Mouse (Mus musculus) heart, embryonic 14.5 days (tissue): ENCODE measurements around the gene Npas3. TPM values are rescaled to one million over a fixed set of nuclear protein-coding genes. Genes with fewer than 3 reads are reported as not detected.

Experiments
- ATAC-seq: fragments of 200-750 bp; cut with Nextera tagmentation; 2 replicates; pipeline ENCODE4 v1.8.0; 2017; ENCODE audit warnings: low read depth, moderate TSS enrichment; ENCODE audit not compliant: insufficient number of reproducible peaks, insufficient read depth, low FRiP score
- H3K27ac ChIP-seq, 2 experiments: fragments of 200-500 bp in 1 of 2; fragments of 300-500 bp in 1 of 2; sonication (generic) in 1 of 2; replicated peaks in 1 of 2; 2 replicates each; pipeline ENCODE4 v1.5.1; 2012 to 2014; ENCODE audit warnings: low read depth in 2 of 2, low read length in 2 of 2, control low read depth in 1 of 2, mild to moderate bottlenecking in 1 of 2, mixed read lengths in 1 of 2; ENCODE audit not compliant: control insufficient read depth in 1 of 2, insufficient read depth in 1 of 2
- H3K27me3 ChIP-seq: fragments of 300-500 bp; sonication (generic); 2 replicates; pipeline ENCODE4 v1.6.1; 2014; ENCODE audit warnings: mild to moderate bottlenecking, low read length, control low read depth; ENCODE audit not compliant: control insufficient read depth, insufficient read depth
- H3K36me3 ChIP-seq: fragments of 300-500 bp; sonication (generic); 2 replicates; pipeline ENCODE4 v1.6.1; 2014; ENCODE audit warnings: mild to moderate bottlenecking, control low read depth, low read length, mixed read lengths; ENCODE audit not compliant: control insufficient read depth, insufficient read depth
- H3K4me1 ChIP-seq, 2 experiments: fragments of 200-500 bp in 1 of 2; fragments of 300-500 bp in 1 of 2; sonication (generic) in 1 of 2; 2 replicates each; pipeline ENCODE4 v1.6.1; 2012 to 2014; ENCODE audit warnings: low read length in 2 of 2, control low read depth in 1 of 2, mixed read lengths in 1 of 2; ENCODE audit not compliant: control insufficient read depth in 2 of 2, insufficient read depth in 2 of 2
- H3K4me2 ChIP-seq: fragments of 300-500 bp; sonication (generic); 2 replicates; pipeline ENCODE4 v1.6.1; 2014; ENCODE audit warnings: mild to moderate bottlenecking, low read length
- H3K4me3 ChIP-seq, 2 experiments: fragments of 200-500 bp in 1 of 2; fragments of 300-500 bp in 1 of 2; sonication (generic) in 1 of 2; 2 replicates each; pipeline ENCODE4 v1.5.1; 2012 to 2014; ENCODE audit warnings: low read length in 2 of 2, mild to moderate bottlenecking in 2 of 2, control low read depth in 1 of 2, low read depth in 1 of 2, moderate library complexity in 1 of 2; ENCODE audit not compliant: control insufficient read depth in 1 of 2, insufficient read depth in 1 of 2
- H3K9ac ChIP-seq: fragments of 300-500 bp; sonication (generic); 2 replicates; pipeline ENCODE4 v1.6.1; 2014; ENCODE audit warnings: mild to moderate bottlenecking, low read length
- H3K9me3 ChIP-seq: fragments of 300-500 bp; sonication (generic); 2 replicates; pipeline ENCODE4 v1.6.1; 2016; ENCODE audit warnings: low read length, control low read depth; ENCODE audit not compliant: control insufficient read depth
- WGBS: fragments of 180-500 bp; shearing (Covaris S2); extraction: QIAGEN DNeasy Blood & Tissue Kit; methylation state at CpG from one replicate; pipeline ENCODE4 v1.1.7; 2014; 5-methylcytosine and 5-hydroxymethylcytosine counted together
- polyA plus RNA-seq: library from polyadenylated mRNA; unstranded; fragments of >200 nt; fragmentation: Nextera tagmentation; extraction: Ambion mirVana; gene quantifications from 2 replicates; pipeline ENCODE4 v1.2.1, GENCODE M21; 2014

Npas3 gene
- polyA plus RNA-seq, 1 experiment from 2014 or later, result 1.3 TPM

DNA sequence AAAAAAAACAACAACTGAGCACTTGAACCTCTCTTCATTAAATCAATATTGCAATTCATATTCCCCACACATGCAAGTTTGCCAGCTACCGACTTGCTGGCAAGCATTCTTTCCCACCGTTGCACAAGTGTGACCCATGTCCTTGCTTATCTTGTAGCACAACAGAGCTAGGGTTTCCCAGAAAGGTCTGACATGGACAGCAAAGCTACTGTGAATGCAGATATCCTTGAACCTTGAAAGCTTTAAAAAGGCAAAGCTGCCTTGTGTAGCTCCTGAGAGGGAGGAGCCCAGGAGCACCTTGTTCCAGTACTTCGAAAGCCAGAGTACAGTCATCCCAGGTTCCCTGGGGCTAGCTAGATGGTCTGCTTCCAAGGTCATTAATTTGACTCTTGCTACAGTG lies 748.7 kb downstream of the Npas3 start:
- Histone ChIP-seq H3K4me3 (no peak overlapping the region), H3K27ac (no peak overlapping the region), H3K9me3 (no peaks in the 10 kb centered on the region), H3K9ac (no peak overlapping the region), H3K4me2 (no peak overlapping the region), H3K4me1 (peaks cover 3 to 10% of the 10 kb centered on the region in 2 experiments; a peak in 2 of 4 replicates), H3K36me3 (no peaks in the 10 kb centered on the region), H3K27me3 (no peaks in the 10 kb centered on the region)
- WGBS, result 41% methylated on average over 3 of the region's 3 CpGs
- no peak for ATAC-seq

DNA sequence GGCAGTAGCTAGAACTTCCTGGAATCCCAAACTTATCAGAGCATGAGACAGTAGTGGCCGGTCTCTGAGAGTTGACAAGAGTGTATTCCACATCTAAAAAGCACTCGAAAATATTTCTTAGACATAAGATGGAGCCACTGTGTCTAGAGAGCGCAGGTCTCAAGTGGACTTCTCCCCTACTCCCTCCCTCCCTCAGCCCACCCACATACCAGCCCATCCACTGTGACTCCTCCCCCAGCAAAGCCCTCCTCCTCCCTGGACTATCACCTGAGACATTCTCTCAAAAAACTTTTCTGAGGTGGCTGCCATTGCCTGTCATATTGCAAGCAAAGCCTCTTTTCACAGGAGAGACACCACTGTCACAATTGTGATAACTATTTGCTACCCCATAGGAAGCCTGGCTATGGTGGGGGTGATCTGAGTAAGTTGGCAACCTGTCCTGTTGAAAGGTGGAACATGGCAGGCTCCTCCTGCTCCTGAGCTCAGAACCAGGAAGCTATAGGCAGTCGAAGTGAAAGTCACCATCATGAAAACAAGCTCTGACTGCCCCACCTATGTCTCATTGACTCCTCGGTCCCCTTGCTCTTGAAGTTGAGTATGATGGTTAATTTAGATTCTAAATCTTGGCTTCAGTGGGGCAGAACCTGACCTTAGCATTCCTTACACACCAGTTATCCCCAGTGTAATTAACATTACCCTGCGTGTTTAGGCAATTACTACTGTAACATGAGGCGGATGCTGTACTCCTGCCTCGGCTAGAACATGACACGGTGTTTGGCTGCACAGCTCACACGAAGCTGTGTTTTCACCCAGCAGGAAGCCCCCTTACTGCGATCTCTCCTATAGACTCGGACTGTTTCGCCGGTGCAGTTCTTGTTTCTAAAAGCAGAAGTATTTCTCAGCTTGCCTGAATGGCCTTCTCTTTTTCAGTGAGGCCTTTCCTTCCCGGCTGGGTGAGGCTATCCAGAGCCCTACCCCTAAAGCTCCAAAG lies 751.5 kb downstream of the Npas3 start:
- H3K27ac ChIP-seq, result no peak overlapping the region
- H3K9ac ChIP-seq, result no peak overlapping the region
- peaks cover 6 to 15% of the 10 kb centered on the region in 2 experiments for H3K4me1 ChIP-seq
- H3K36me3 ChIP-seq, result no peaks in the 10 kb centered on the region
- H3K9me3 ChIP-seq, result no peaks in the 10 kb centered on the region
- no peak overlapping the region for H3K4me3 ChIP-seq
- WGBS, result 61% methylated on average over 15 of the region's 15 CpGs
- no peaks in the 10 kb centered on the region for H3K27me3 ChIP-seq
- H3K4me2 ChIP-seq, result no peak overlapping the region
- ATAC-seq, result no peak

DNA sequence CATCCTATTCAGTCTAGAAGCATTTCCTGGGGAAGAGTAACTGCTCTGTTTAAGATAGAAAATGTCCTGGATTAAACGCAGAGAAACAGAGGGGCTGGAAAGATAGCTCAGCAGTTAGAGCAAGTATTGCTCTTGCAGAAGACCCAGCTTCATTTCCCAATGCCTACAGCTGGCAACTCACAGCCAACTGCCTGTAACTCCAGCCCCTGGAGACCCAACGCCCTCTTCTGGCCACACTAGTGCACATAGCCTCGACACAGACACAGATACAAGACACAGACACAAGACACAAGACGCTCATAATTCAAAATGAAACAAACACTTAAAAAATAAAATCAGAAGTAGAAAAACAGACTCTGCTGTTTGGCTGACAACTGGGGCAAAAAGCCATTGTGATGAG lies 754.0 kb downstream of the Npas3 start:
- H3K9ac ChIP-seq, result no peak overlapping the region
- H3K4me1 ChIP-seq, result peaks cover 6 to 7% of the 10 kb centered on the region in 2 experiments
- no peaks in the 10 kb centered on the region for H3K36me3 ChIP-seq
- no peak overlapping the region for H3K4me3 ChIP-seq
- no peak for ATAC-seq
- no peak overlapping the region for H3K27ac ChIP-seq
- no peak overlapping the region for H3K4me2 ChIP-seq
- WGBS, result 74% methylated on average over 4 of the region's 4 CpGs
- H3K9me3 ChIP-seq, result no peaks in the 10 kb centered on the region
- H3K27me3 ChIP-seq, result no peaks in the 10 kb centered on the region

DNA sequence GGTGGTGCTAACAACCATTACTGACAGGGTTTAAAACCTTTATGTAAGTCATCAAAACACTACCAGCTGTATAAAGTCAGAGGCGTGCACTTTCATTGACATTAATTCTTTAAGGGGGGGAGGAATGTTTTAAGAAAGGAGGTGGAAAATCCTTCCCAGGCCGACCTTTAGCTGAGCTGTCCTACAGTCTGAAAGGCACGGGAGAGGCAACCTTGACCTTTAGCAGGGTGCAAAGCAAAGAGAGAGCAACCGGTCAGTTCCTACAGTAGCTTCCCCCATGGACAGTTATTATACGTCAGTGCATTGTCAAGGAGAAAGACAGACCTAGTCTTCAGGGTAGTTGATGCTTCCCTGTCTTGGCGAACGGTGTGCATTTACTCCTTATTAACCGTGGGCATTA lies 756.1 kb downstream of the Npas3 start:
- Histone ChIP-seq H3K9me3 (no peaks in the 10 kb centered on the region), H3K36me3 (no peaks in the 10 kb centered on the region), H3K9ac (no peak overlapping the region), H3K4me3 (no peak overlapping the region), H3K4me1 (peaks cover 6 to 7% of the 10 kb centered on the region in 2 experiments), H3K27ac (no peak overlapping the region), H3K27me3 (no peaks in the 10 kb centered on the region), H3K4me2 (no peak overlapping the region)
- 21% methylated on average over 8 of the region's 8 CpGs for WGBS
- ATAC-seq, result no peak

DNA sequence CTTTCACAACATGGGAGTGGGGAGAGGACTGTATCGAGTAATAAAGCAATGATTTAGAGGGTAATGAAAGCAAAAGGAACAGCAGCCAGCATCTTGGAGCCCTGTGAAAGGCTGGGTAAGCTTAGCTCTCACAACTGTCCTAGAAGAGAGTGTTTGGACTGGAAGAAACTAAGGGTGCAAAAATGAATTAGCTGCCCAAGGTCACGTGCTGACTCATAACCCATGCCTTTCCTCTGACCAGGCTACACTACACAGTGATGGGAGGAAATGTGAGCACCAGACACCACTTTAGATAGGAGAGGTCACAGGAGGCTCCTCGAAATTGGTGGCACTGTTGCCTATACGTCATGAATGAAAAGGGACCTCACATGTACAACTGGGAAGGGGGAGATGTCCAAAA lies 757.1 kb downstream of the Npas3 start:
- H3K4me3 ChIP-seq, result no peak overlapping the region
- no peak overlapping the region for H3K27ac ChIP-seq
- no peaks in the 10 kb centered on the region for H3K36me3 ChIP-seq
- H3K27me3 ChIP-seq, result no peaks in the 10 kb centered on the region
- H3K4me2 ChIP-seq, result no peak overlapping the region
- WGBS, result 44% methylated on average over 4 of the region's 4 CpGs
- no peak overlapping the region for H3K9ac ChIP-seq
- peaks cover 6 to 7% of the 10 kb centered on the region in 2 experiments for H3K4me1 ChIP-seq
- no peak for ATAC-seq
- no peaks in the 10 kb centered on the region for H3K9me3 ChIP-seq

DNA sequence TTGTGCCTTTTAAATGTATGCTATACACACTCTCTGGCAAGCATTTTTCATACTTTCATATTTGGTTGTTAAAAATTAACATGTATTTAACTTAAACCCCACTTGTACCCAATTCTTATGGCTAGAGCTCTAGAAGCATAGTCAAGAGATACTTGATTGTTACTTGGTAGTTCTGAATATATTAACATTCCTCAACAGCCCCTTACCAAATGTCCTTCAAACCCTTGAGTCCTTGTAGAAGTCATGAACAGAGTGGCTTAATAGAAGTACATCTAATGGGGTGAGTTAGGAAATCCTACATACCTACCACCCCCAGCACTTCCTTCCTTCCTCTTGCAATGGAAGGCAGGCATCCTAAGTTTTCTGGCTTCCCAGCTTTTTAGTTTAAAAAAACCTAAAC lies 766.8 kb downstream of the Npas3 start:
- no peaks in the 10 kb centered on the region for H3K27me3 ChIP-seq
- ATAC-seq, result no peak
- no peak overlapping the region for H3K9ac ChIP-seq
- H3K36me3 ChIP-seq, result no peaks in the 10 kb centered on the region
- no peaks in the 10 kb centered on the region for H3K9me3 ChIP-seq
- H3K4me1 ChIP-seq, result no peaks in the 10 kb centered on the region
- no peak overlapping the region for H3K27ac ChIP-seq
- H3K4me2 ChIP-seq, result no peak overlapping the region
- H3K4me3 ChIP-seq, result no peak overlapping the region

DNA sequence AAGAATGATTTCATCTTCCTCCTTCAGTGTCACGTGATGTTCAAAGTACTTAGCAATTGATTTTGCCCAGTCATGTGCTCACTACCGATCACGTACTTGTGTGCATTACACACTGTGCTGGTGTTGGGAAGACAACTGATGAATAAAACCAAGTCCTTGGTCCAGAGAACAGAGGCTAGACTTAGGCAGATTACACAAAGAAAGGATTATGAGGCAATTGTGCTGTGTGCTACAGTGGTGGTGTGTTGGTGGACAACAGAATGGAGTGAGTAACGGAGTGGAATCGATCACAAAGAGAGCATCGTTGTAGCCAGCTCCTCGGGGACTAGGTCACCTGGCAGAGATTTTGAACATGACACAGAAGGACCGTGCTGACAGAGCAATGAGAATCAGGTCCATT lies 769.5 kb downstream of the Npas3 start:
- no peaks in the 10 kb centered on the region for H3K27me3 ChIP-seq
- H3K4me3 ChIP-seq, result no peak overlapping the region
- no peaks in the 10 kb centered on the region for H3K36me3 ChIP-seq
- H3K9ac ChIP-seq, result no peak overlapping the region
- ATAC-seq, result no peak
- no peaks in the 10 kb centered on the region for H3K9me3 ChIP-seq
- 88% methylated on average over 8 of the region's 8 CpGs for WGBS
- H3K4me1 ChIP-seq, result no peaks in the 10 kb centered on the region
- H3K27ac ChIP-seq, result no peak overlapping the region
- no peak overlapping the region for H3K4me2 ChIP-seq
